Mouse (Mus musculus): ENCODE results near the gene Il11ra1. TPM values are rescaled to one million over a fixed set of nuclear protein-coding genes. Genes with fewer than 3 reads are reported as not detected.
A peak's percentile ranks its signal among the peaks of the same experiment; 100 is the strongest.
"Not testable (repeated sequence)": the region's sequence is repeated elsewhere in the genome, so short reads cannot be mapped to it uniquely, and the experiment has no call there.

Il11ra1 gene
- polyA plus RNA-seq (2012; rRNA removed) = 24.8 and 28.6 TPM in 2 replicates

GRCm38 (mm10) chr4:41699783-41700182, at the start of gene Il11ra1:
Gene Il11ra1 (plus strand): TSS chr4:41699989.
- not testable (repeated sequence) for H3K27ac ChIP-seq (ENCODE audit: insufficient read depth, low read depth, low read length); H3K36me3 ChIP-seq (ENCODE audit: control insufficient read depth, insufficient read depth, low read length); H3K4me3 ChIP-seq (ENCODE audit: low read depth, low read length); H3K4me1 ChIP-seq (ENCODE audit: control insufficient read depth, insufficient read depth, insufficient read length, low read length); H3K27me3 ChIP-seq (ENCODE audit: control insufficient read depth, insufficient read depth, low read length)
- 82% methylated on average over 10 of the region's 10 CpGs for WGBS

- H3K36me3 ChIP-seq (ENCODE audit: control insufficient read depth, insufficient read depth, low read length) = no peaks in the 10 kb centered on the region
- H3K4me3 ChIP-seq (ENCODE audit: low read depth, low read length) = no peak overlapping the region
- H3K27me3 ChIP-seq (ENCODE audit: control insufficient read depth, insufficient read depth, low read length) = no peaks in the 10 kb centered on the region
- 0 out of 2 replicates have a peak, but pooled peaks cover 4% of the 10 kb centered on the region for H3K4me1 ChIP-seq (ENCODE audit: control insufficient read depth, insufficient read depth, insufficient read length, low read length)
- no peak overlapping the region for H3K27ac ChIP-seq (ENCODE audit: insufficient read depth, low read depth, low read length)
- WGBS = 49% methylated on average over 6 of the region's 6 CpGs
- TF ChIP-seq POLR2A (IDR thresholded peaks at IDR 0.05; ENCODE audit: low read depth, low read length) (no peak), CTCF (IDR thresholded peaks at IDR 0.05; ENCODE audit: extremely low read depth, insufficient read length, insufficient replicate concordance, low read depth, low read length) (peak; percentile 62; the same call in 1 of the 2 replicates)
These were observed 46.5 kb upstream of the Il11ra1 start for GRCm38 (mm10) chr4:41653296-41653695.

- no peaks in the 10 kb centered on the region for H3K36me3 ChIP-seq (ENCODE audit: control insufficient read depth, insufficient read depth, low read length)
- no peak overlapping the region for H3K27ac ChIP-seq (ENCODE audit: insufficient read depth, low read depth, low read length)
- H3K4me3 ChIP-seq (ENCODE audit: low read depth, low read length) = no peak overlapping the region
- TF ChIP-seq CTCF (IDR thresholded peaks at IDR 0.05; ENCODE audit: extremely low read depth, insufficient read length, insufficient replicate concordance, low read depth, low read length) (no peak), POLR2A (IDR thresholded peaks at IDR 0.05; ENCODE audit: low read depth, low read length) (no peak)
- H3K4me1 ChIP-seq (ENCODE audit: control insufficient read depth, insufficient read depth, insufficient read length, low read length) = peaks cover 6% of the 10 kb centered on the region; the same call in 1 of the 2 replicates
- no peaks in the 10 kb centered on the region for H3K27me3 ChIP-seq (ENCODE audit: control insufficient read depth, insufficient read depth, low read length)
- WGBS = 54% methylated on average over 6 of the region's 6 CpGs
These were observed 46.1 kb upstream of the Il11ra1 start for GRCm38 (mm10) chr4:41653730-41654129.

GRCm38 (mm10) chr4:41654217-41654616, 45.6 kb upstream of the Il11ra1 start:
- Histone ChIP-seq H3K4me3 (ENCODE audit: low read depth, low read length) (no peak overlapping the region), H3K4me1 (ENCODE audit: control insufficient read depth, insufficient read depth, insufficient read length, low read length) (peaks cover 7% of the 10 kb centered on the region; the same call in 1 of the 2 replicates), H3K27me3 (ENCODE audit: control insufficient read depth, insufficient read depth, low read length) (no peaks in the 10 kb centered on the region), H3K36me3 (ENCODE audit: control insufficient read depth, insufficient read depth, low read length) (no peaks in the 10 kb centered on the region), H3K27ac (ENCODE audit: insufficient read depth, low read depth, low read length) (no peak overlapping the region)
- TF ChIP-seq POLR2A (IDR thresholded peaks at IDR 0.05; ENCODE audit: low read depth, low read length) = no peak
- peak; percentile 47; the same call in 1 of the 2 replicates for TF ChIP-seq CTCF (IDR thresholded peaks at IDR 0.05; ENCODE audit: extremely low read depth, insufficient read length, insufficient replicate concordance, low read depth, low read length)
- WGBS = 16% methylated on average over 7 of the region's 7 CpGs

- no peak for TF ChIP-seq CTCF (IDR thresholded peaks at IDR 0.05; ENCODE audit: extremely low read depth, insufficient read length, insufficient replicate concordance, low read depth, low read length)
- no peak for TF ChIP-seq POLR2A (IDR thresholded peaks at IDR 0.05; ENCODE audit: low read depth, low read length)
- WGBS = 83% methylated on average over 2 of the region's 2 CpGs
- Histone ChIP-seq H3K27me3 (ENCODE audit: control insufficient read depth, insufficient read depth, low read length) (no peaks in the 10 kb centered on the region), H3K27ac (ENCODE audit: insufficient read depth, low read depth, low read length) (no peak overlapping the region), H3K4me1 (ENCODE audit: control insufficient read depth, insufficient read depth, insufficient read length, low read length) (peaks cover 7% of the 10 kb centered on the region; the same call in 1 of the 2 replicates), H3K36me3 (ENCODE audit: control insufficient read depth, insufficient read depth, low read length) (no peaks in the 10 kb centered on the region), H3K4me3 (ENCODE audit: low read depth, low read length) (no peak overlapping the region)
These were observed 44.3 kb upstream of the Il11ra1 start for GRCm38 (mm10) chr4:41655525-41655924.

- TF ChIP-seq CTCF (IDR thresholded peaks at IDR 0.05; ENCODE audit: extremely low read depth, insufficient read length, insufficient replicate concordance, low read depth, low read length) = no peak
- no peak for TF ChIP-seq POLR2A (IDR thresholded peaks at IDR 0.05; ENCODE audit: low read depth, low read length)
- 14% methylated on average over 24 of the region's 25 CpGs for WGBS
These were observed 41.0 kb upstream of the Il11ra1 start for GRCm38 (mm10) chr4:41658566-41659384.

GRCm38 (mm10) chr4:41659556-41659955, 40.2 kb upstream of the Il11ra1 start:
- Histone ChIP-seq H3K4me3 (ENCODE audit: low read depth, low read length) (no peak overlapping the region), H3K27ac (ENCODE audit: insufficient read depth, low read depth, low read length) (no peak overlapping the region), H3K27me3 (ENCODE audit: control insufficient read depth, insufficient read depth, low read length) (no peaks in the 10 kb centered on the region), H3K36me3 (ENCODE audit: control insufficient read depth, insufficient read depth, low read length) (no peaks in the 10 kb centered on the region), H3K4me1 (ENCODE audit: control insufficient read depth, insufficient read depth, insufficient read length, low read length) (peaks cover 7% of the 10 kb centered on the region; the same call in 1 of the 2 replicates)
- TF ChIP-seq POLR2A (IDR thresholded peaks at IDR 0.05; ENCODE audit: low read depth, low read length) (no peak), CTCF (IDR thresholded peaks at IDR 0.05; ENCODE audit: extremely low read depth, insufficient read length, insufficient replicate concordance, low read depth, low read length) (no peak)
- WGBS = 82% methylated on average over 13 of the region's 13 CpGs

More at GRCm38 (mm10) chr4:41658566-41659384, 41.0 kb upstream of the Il11ra1 start:
- no peak overlapping the region for H3K27ac ChIP-seq (ENCODE audit: insufficient read depth, low read depth, low read length)
- no peak overlapping the region for H3K4me3 ChIP-seq (ENCODE audit: low read depth, low read length)
- no peaks in the 10 kb centered on the region for H3K27me3 ChIP-seq (ENCODE audit: control insufficient read depth, insufficient read depth, low read length)
- H3K36me3 ChIP-seq (ENCODE audit: control insufficient read depth, insufficient read depth, low read length) = no peaks in the 10 kb centered on the region
- H3K4me1 ChIP-seq (ENCODE audit: control insufficient read depth, insufficient read depth, insufficient read length, low read length) = peaks cover 7% of the 10 kb centered on the region; the same call in 1 of the 2 replicates
